Mouse (Mus musculus): ENCODE results near the gene Fignl2.

GRCm38 (mm10) chr15:101004538-101004937, 73.8 kb downstream of the Fignl2 start:
- TF ChIP-seq CTCF (IDR thresholded peaks at IDR 0.05) (no peak), EP300 (IDR thresholded peaks at IDR 0.05) (no peak)
